Mouse (Mus musculus) bone marrow, adult 2 months (tissue): ENCODE measurements around the gene Snapc1. TPM values are rescaled to one million over a fixed set of nuclear protein-coding genes. Genes with fewer than 3 reads are reported as not detected.

ENCODE experiments used
- H3K27ac ChIP-seq: fragments of 200-500 bp; 2 replicates; pipeline ENCODE4 v1.5.1; 2012; ENCODE audit warnings: low read depth, mild to moderate bottlenecking, control low read depth, inconsistent platforms, low read length; ENCODE audit not compliant: control insufficient read depth, poor library complexity, insufficient read depth
- H3K4me1 ChIP-seq: fragments of 200-500 bp; 2 replicates; pipeline ENCODE4 v1.6.1; 2011; ENCODE audit warnings: low read length; ENCODE audit not compliant: control insufficient read depth, insufficient read depth
- H3K4me3 ChIP-seq: fragments of 200-500 bp; replicated peaks from 2 replicates; pipeline ENCODE3; 2011; ENCODE audit warnings: mild to moderate bottlenecking, low read depth, low read length, control low read depth; ENCODE audit not compliant: control insufficient read depth
- CTCF ChIP-seq: fragments of 200-500 bp; IDR thresholded peaks from 2 replicates; pipeline ENCODE4 v1.5.1; 2011; ENCODE audit warnings: low read length, control low read depth; ENCODE audit not compliant: control insufficient read depth, insufficient read depth
- POLR2A ChIP-seq: fragments of 200-500 bp; IDR thresholded peaks from 2 replicates; pipeline ENCODE4 v1.6.1; 2011; ENCODE audit warnings: low read depth, mild to moderate bottlenecking, control low read depth, low read length, borderline replicate concordance; ENCODE audit not compliant: control insufficient read depth
- WGBS: fragments of 180-500 bp; shearing (Covaris S2); methylation state at CpG from one replicate; pipeline ENCODE4 v1.1.7; 2018; 5-methylcytosine and 5-hydroxymethylcytosine counted together
- polyA plus RNA-seq: library from polyadenylated mRNA; stranded (reverse); fragments of >200 nt; gene quantifications from 2 replicates; pipeline ENCODE4 v1.2.4, GENCODE M21; 2011; ENCODE audit warnings: low replicate concordance; ENCODE audit not compliant: missing spikeins, insufficient read depth, insufficient read length

The Snapc1 gene
- polyA plus RNA-seq, 1 experiment: 8.0 TPM

GRCm38 (mm10) chr12:73982533-73982932 is 18.3 kb downstream of the Snapc1 start:
- Histone ChIP-seq H3K4me1 (no peaks in the 10 kb centered on the region), H3K4me3 (no peak overlapping the region), H3K27ac (no peak overlapping the region)
- no peak for TF ChIP-seq POLR2A
- WGBS: 89% methylated on average over 14 of the region's 14 CpGs

GRCm38 (mm10) chr12:73986299-73986698 is 22.0 kb downstream of the Snapc1 start:
- TF ChIP-seq POLR2A (no peak), CTCF (no peak)
- H3K4me1 ChIP-seq: no peaks in the 10 kb centered on the region
- no peak overlapping the region for H3K4me3 ChIP-seq
- WGBS: 86% methylated on average over 7 of the region's 7 CpGs
- H3K27ac ChIP-seq: no peak overlapping the region

GRCm38 (mm10) chr12:73988393-73989008 is 24.2 kb downstream of the Snapc1 start:
- H3K4me1 ChIP-seq: no peaks in the 10 kb centered on the region
- TF ChIP-seq POLR2A: no peak
- TF ChIP-seq CTCF: no peak
- H3K27ac ChIP-seq: no peak overlapping the region
- 74% methylated on average over 4 of the region's 4 CpGs for WGBS
- H3K4me3 ChIP-seq: no peak overlapping the region

GRCm38 (mm10) chr12:73989594-73989993 is 25.3 kb downstream of the Snapc1 start:
- no peak overlapping the region for H3K27ac ChIP-seq
- no peaks in the 10 kb centered on the region for H3K4me1 ChIP-seq
- peak; percentile 79 for TF ChIP-seq CTCF
- TF ChIP-seq POLR2A: no peak
- H3K4me3 ChIP-seq: no peak overlapping the region

GRCm38 (mm10) chr12:73996906-73997296 is 32.6 kb downstream of the Snapc1 start:
- no peak overlapping the region for H3K27ac ChIP-seq

GRCm38 (mm10) chr12:73997297-73998127 is 33.2 kb downstream of the Snapc1 start, which contains the start of gene Syt16:
Gene Syt16, plus strand, starts transcription at chr12:73997661.
- TF ChIP-seq POLR2A: no peak
- TF ChIP-seq CTCF: no peak
- no peak within 1 kb of the TSS for H3K4me3 ChIP-seq
- H3K27ac ChIP-seq: no peak within 1 kb of the TSS
- 4% methylated on average over 61 of the region's 67 CpGs for WGBS
- H3K4me1 ChIP-seq: no peaks in the 10 kb centered on the region

More at GRCm38 (mm10) chr12:73996906-73997296, 32.6 kb downstream of the Snapc1 start:
- Histone ChIP-seq H3K4me3 (no peak overlapping the region), H3K4me1 (no peaks in the 10 kb centered on the region)
- TF ChIP-seq CTCF (no peak), POLR2A (no peak)
- WGBS: 70% methylated on average over 12 of the region's 12 CpGs

GRCm38 (mm10) chr12:73998128-73998456 is 33.8 kb downstream of the Snapc1 start:
- 30% methylated on average over 5 of the region's 5 CpGs for whole genome bisulfite sequencing
- no peak overlapping the region for H3K4me3 ChIP-seq
- H3K4me1 ChIP-seq: no peaks in the 10 kb centered on the region
- H3K27ac ChIP-seq: no peak overlapping the region
- no peak for TF ChIP-seq POLR2A

- H3K4me3 ChIP-seq: no peak overlapping the region
- no peak overlapping the region for H3K27ac ChIP-seq
- no peaks in the 10 kb centered on the region for H3K4me1 ChIP-seq
- WGBS: 55% methylated on average over 9 of the region's 9 CpGs
- TF ChIP-seq CTCF (no peak), POLR2A (no peak)
These were observed 38.2 kb downstream of the Snapc1 start for GRCm38 (mm10) chr12:74002449-74002848.
